Mouse (Mus musculus): Measurements from ENCODE around the gene Snorc. TPM values are rescaled to one million over a fixed set of nuclear protein-coding genes. Genes with fewer than 3 reads are reported as not detected.

The Snorc gene
- polyA plus RNA-seq, 3 experiments from 2014 or later, result not detected

- no peak for ATAC-seq
These were observed 40.2 kb downstream of the Snorc start for GRCm38 (mm10) chr1:87510166-87510691.

GRCm38 (mm10) chr1:87510845-87511244, 40.8 kb downstream of the Snorc start:
- ATAC-seq, result no peak

- no peak for ATAC-seq
These were observed 50.4 kb downstream of the Snorc start for GRCm38 (mm10) chr1:87520467-87520866.

- no peak for ATAC-seq
These were observed 51.5 kb downstream of the Snorc start for GRCm38 (mm10) chr1:87521523-87521922.

- ATAC-seq, result no peak
These were observed 55.0 kb downstream of the Snorc start for GRCm38 (mm10) chr1:87525041-87525440.

Other genes with a start within 250 kb of the Snorc start
- gene Efhd1, start 205.9 kb upstream of the Snorc start, polyA plus RNA-seq (2017; shearing (Covaris generic)), result not detected
- 10 to 100 TPM; 44.7 to 78.2 (median 51.4) TPM for gene Gigyf2, start 143.3 kb upstream of the Snorc start, polyA plus RNA-seq (2017; shearing (Covaris generic))
- 1 to 10 TPM in 2 of 3 experiments, not detected in 1; 1.1 to 1.8 TPM for gene Kcnj13, start 75.5 kb upstream of the Snorc start, polyA plus RNA-seq (2017; shearing (Covaris generic))
- not detected for gene Neu2, start 39.6 kb downstream of the Snorc start, polyA plus RNA-seq (2017; shearing (Covaris generic))
- gene Ngef, start 103.6 kb downstream of the Snorc start, polyA plus RNA-seq (2017; shearing (Covaris generic)), result not detected
- gene Inpp5d, start 150.0 kb downstream of the Snorc start, polyA plus RNA-seq (2017; shearing (Covaris generic)), result 100 to 1,000 TPM; 124 to 158 (median 135) TPM